Mouse (Mus musculus) cerebellum, adult 2 months (tissue): ENCODE results near the gene S1pr4.

Experiments
- CTCF ChIP-seq: fragments of 200-500 bp; IDR thresholded peaks from 2 replicates; pipeline ENCODE4 v1.5.1; 2011; ENCODE audit warnings: low read depth, mild to moderate bottlenecking, control low read depth, low read length, moderate library complexity, borderline replicate concordance; ENCODE audit not compliant: insufficient read depth
- POLR2A ChIP-seq: fragments of 200-500 bp; IDR thresholded peaks from 2 replicates; pipeline ENCODE4 v1.6.1; 2011; ENCODE audit warnings: low read length, control low read depth, borderline replicate concordance; ENCODE audit not compliant: insufficient read depth

- TF ChIP-seq CTCF (no peak), POLR2A (peak; percentile 87; the same call in 1 of the 2 replicates)
These were observed 45.3 kb upstream of the S1pr4 start, which contains the start of gene Gna11 for GRCm38 (mm10) chr10:81545161-81545747.
